Mouse (Mus musculus) colon, adult 2 months (tissue): ENCODE measurements around the gene Bpifb4. TPM values are rescaled to one million over a fixed set of nuclear protein-coding genes. Genes with fewer than 3 reads are reported as not detected.

Source experiments
- polyA plus RNA-seq: library from polyadenylated mRNA; depleted of rRNA; stranded (reverse); fragments of >200 nt; gene quantifications from 2 replicates; pipeline ENCODE4 v1.2.3, GENCODE M21; 2012; rRNA removed

The Bpifb4 gene
- not detected in 2 replicates for polyA plus RNA-seq

DNA sequence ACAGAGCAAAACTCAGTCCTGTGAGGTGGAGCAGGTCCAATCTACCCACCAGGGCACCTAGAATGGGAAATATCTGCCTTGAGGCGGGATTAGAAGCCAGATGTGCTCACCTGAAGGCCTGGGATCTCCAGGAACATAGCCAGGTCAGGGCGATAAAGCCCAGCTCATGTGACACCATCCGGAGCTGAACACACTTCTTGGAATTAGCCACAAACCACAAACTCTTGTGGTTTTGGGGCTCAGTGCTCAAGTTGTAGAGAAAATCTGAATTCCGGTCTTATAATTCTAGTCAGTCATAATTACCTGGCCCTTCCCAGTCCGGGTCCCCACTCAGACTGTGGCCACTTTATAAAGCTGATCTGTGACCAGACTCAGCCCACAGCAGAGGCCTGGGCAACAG, at the start of gene Bpifb4:
Gene Bpifb4 (plus strand): TSS at position 370 of the 400 bp plus-strand sequence.

DNA sequence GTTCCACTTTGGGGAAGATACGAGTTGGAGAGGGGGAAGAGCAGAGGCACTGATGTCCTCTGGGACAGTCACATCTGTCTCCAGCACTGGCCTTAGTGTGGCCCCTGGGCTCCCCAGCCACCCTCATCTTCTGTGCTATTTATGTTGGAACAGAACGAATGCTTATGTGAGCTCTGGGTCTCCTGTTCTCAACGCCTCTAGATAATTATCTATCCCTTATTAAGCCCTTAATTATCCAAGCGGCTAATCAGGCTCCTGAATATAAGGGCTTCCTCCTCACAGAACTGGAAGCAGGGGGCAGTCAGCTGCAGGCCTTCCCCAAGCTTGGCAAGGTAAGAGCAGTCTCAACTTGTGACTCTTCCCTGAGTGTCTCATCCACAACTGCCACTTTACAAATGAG, 37.9 kb upstream of the Bpifb4 start, which contains the start of gene Bpifb6:
Gene Bpifb6 (plus strand): TSS at position 301 of the 400 bp plus-strand sequence.

DNA sequence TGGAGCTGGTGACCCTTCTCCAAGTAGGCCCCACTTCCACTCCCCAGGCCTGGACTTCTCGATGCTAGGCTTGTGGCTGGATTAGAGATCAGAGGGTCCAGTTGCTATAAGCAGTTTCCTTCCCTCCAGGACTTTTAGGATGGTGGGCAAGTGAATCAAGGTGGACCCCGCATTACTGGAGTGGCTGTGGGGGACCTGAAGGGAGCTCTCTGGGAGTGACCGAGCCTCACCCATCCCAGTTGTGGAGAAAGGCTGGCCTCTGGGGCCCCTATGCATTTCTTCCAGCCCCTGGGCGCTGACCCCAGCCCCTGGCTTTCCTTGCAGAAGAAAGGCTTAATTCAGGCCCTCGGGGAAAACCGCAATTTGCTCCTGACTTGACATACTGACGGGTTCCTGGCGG, 20.1 kb upstream of the Bpifb4 start, which contains the start of gene Bpifb3:
Gene Bpifb3 (plus strand): TSS at position 301 of the 400 bp plus-strand sequence.

DNA sequence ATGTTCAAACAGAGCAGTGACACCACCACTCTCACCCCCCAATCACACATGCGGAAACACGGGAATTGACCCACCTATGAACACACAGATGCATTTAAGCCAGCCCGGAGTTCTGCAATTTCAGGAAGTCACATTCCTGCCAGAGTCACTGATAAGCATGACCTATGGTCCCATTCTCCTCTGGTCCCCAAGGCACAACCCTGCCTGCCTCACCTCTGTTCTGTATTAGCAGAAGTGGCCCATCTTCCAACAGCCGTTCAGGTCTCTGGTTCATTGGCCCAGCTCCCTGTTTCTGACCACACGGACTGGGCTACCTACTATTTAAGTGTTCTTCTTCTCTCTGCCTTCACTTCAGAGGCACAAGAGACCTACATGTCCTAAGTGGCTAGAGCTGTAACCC, 36.6 kb downstream of the Bpifb4 start, which contains the start of gene Bpifa6:
Gene Bpifa6 (plus strand): TSS at position 364 of the 400 bp plus-strand sequence.

DNA sequence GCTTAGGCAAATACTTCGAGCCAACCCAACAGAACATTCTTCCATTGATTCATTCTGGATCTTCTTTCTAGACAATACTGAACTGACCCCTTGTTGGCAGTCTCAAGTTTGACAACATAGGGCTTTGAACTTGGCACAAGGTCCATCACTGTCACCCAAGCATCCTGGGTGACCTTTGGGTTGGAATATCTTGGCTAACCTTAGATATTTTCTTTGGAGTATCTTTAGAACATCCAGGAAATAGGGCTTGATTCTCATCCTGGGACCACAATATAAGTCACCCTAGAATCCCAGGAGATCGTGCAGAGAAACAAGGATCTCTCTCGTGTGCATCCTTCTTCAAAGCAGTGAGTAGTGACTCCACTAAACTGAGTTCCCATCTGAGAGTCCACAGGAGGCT, 70.0 kb downstream of the Bpifb4 start, which contains the start of gene Bpifa2:
Gene Bpifa2 (plus strand): TSS at position 301 of the 400 bp plus-strand sequence.

Other genes starting within 250 kb of the Bpifb4 start
- gene Dnmt3c, start 241.6 kb upstream of the Bpifb4 start, polyA plus RNA-seq: not detected in 2 replicates
- 5.9 and 6.9 TPM in 2 replicates for gene Mapre1, start 196.9 kb upstream of the Bpifb4 start, polyA plus RNA-seq
- 0.17 and 0.20 TPM in 2 replicates for gene Efcab8, start 158.3 kb upstream of the Bpifb4 start, polyA plus RNA-seq
- not detected in 2 replicates for gene Sun5, start 67.1 kb upstream of the Bpifb4 start, polyA plus RNA-seq
- not detected in 2 replicates for gene Bpifb2, start 63.2 kb upstream of the Bpifb4 start, polyA plus RNA-seq
- not detected in 2 replicates for gene Bpifb6, start 37.8 kb upstream of the Bpifb4 start, polyA plus RNA-seq
- 0.06 TPM in 1 of 2 replicates, not detected in the other for gene Bpifb3, start 20.0 kb upstream of the Bpifb4 start, polyA plus RNA-seq
- not detected in 2 replicates for gene Bpifa6, start 36.7 kb downstream of the Bpifb4 start, polyA plus RNA-seq
- gene Bpifa2, start 70.1 kb downstream of the Bpifb4 start, polyA plus RNA-seq: not detected in 2 replicates
- gene Bpifa3, start 192.1 kb downstream of the Bpifb4 start, polyA plus RNA-seq: not detected in 2 replicates
- gene Bpifa1, start 204.7 kb downstream of the Bpifb4 start, polyA plus RNA-seq: 0.25 TPM in 1 of 2 replicates, not detected in the other
- gene Bpifa5, start 224.4 kb downstream of the Bpifb4 start, polyA plus RNA-seq: not detected in 2 replicates